Mouse (Mus musculus) limb, embryonic 13.5 days (tissue): ENCODE data around the gene Ndrg3. TPM values are rescaled to one million over a fixed set of nuclear protein-coding genes. Genes with fewer than 3 reads are reported as not detected.

Experiments used
- polyA plus RNA-seq: library from polyadenylated mRNA; unstranded; fragments of >200 nt; fragmentation: Nextera tagmentation; extraction: Ambion mirVana; gene quantifications from 2 replicates; pipeline ENCODE4 v1.2.1, GENCODE M21; 2015

Gene Ndrg3
- polyA plus RNA-seq, 1 experiment from 2014 or later = 48.6 TPM

Other genes with a start within 250 kb of the Ndrg3 start
- gene Myl9, start 216.6 kb downstream of the Ndrg3 start, polyA plus RNA-seq = 201 and 204 TPM in 2 replicates
- gene Tgif2, start 152.0 kb downstream of the Ndrg3 start, polyA plus RNA-seq = 79.8 and 87.5 TPM in 2 replicates
- gene 4930518I15Rik, start 134.1 kb downstream of the Ndrg3 start, polyA plus RNA-seq = 13.2 and 14.9 TPM in 2 replicates
- 153 and 155 TPM in 2 replicates for gene Rab5if, start 128.9 kb downstream of the Ndrg3 start, polyA plus RNA-seq
- gene Sla2, start 104.9 kb downstream of the Ndrg3 start, polyA plus RNA-seq = 0.33 and 0.36 TPM in 2 replicates
- gene Dsn1, start 15.1 kb upstream of the Ndrg3 start, polyA plus RNA-seq = 42.3 TPM in 2 replicates
- 4.1 and 4.2 TPM in 2 replicates for gene Soga1, start 87.2 kb upstream of the Ndrg3 start, polyA plus RNA-seq
- not detected in 2 replicates for gene Tldc2, start 95.0 kb upstream of the Ndrg3 start, polyA plus RNA-seq
- 23.6 and 26.6 TPM in 2 replicates for gene Samhd1, start 143.2 kb upstream of the Ndrg3 start, polyA plus RNA-seq
- gene Rbl1, start 212.5 kb upstream of the Ndrg3 start, polyA plus RNA-seq = 21.2 and 21.3 TPM in 2 replicates